Mouse (Mus musculus) urinary bladder, adult 18-20 months (tissue): ENCODE measurements at regions not wholly inside any gene's neighbourhood (a gene's known extent, or its start where the extent isn't known, plus 50 kb on each side); places are given as distances from the start of the nearest gene placed in this dataset.

Source experiments
- DNase-seq, 2 experiments: peaks; one replicate each; pipeline ENCODE4 v3.0.0; 2022; ENCODE audit warnings: low spot score in 2 of 2, mixed read lengths in 2 of 2

GRCm38 (mm10) chr16:46587056-46587455 is 88.7 kb upstream of the Nectin3 start:
- no peak for DNase-seq

- no peak for DNase-seq
Observed at GRCm38 (mm10) chr16:46584502-46584901, 86.2 kb upstream of the Nectin3 start.

GRCm38 (mm10) chr16:46581115-46581514 is 82.8 kb upstream of the Nectin3 start:
- no peak for DNase-seq

GRCm38 (mm10) chr16:46574221-46574620 is 75.9 kb upstream of the Nectin3 start:
- no peak for DNase-seq

- DNase-seq, result no peak
Observed at GRCm38 (mm10) chr16:46567446-46567845, 69.1 kb upstream of the Nectin3 start.

GRCm38 (mm10) chr16:46566020-46566581 is 67.8 kb upstream of the Nectin3 start:
- no peak for DNase-seq

- no peak for DNase-seq
Observed at GRCm38 (mm10) chr16:46557281-46557680, 59.0 kb upstream of the Nectin3 start.

- no peak for DNase-seq
Observed at GRCm38 (mm10) chr16:46548207-46548606, 49.9 kb upstream of the Nectin3 start.
